8 mouse cellular contexts compared by ENCODE assay signal in genomic region chr12:9029506-9029887, GRCm38 (mm10). TPM values are rescaled to one million over a fixed set of nuclear protein-coding genes. Genes with fewer than 3 reads are reported as not detected.
DNase-seq lines count a peak whose midpoint lies in the region; ATAC-seq and TF ChIP-seq lines count a peak whose summit lies in the region.

No protein-coding gene starts in this region.

- H3K4me2 ChIP-seq in heart, postnatal 0 days (ENCODE audit: low read depth, low read length): peak overlapping the region; percentile 85
- peak overlapping the region; percentile 76 for H3K4me2 ChIP-seq in midbrain, embryonic 15.5 days

- ATAC-seq in heart, postnatal 0 days (ENCODE audit: insufficient read depth, low read depth): no peak
- ATAC-seq in common myeloid progenitor, adult 5-6 weeks (replicated peaks; ENCODE audit: low read depth, poor library complexity, severe bottlenecking): peak; percentile 19
- ATAC-seq in inflammation-experienced regulatory T-cells, adult 6 months: peak; percentile 3
- ATAC-seq in midbrain, embryonic 15.5 days (replicated peaks): peak; percentile 65

- 27% methylated on average over 4 of the region's 4 CpGs for WGBS in heart, postnatal 0 days
- 65% methylated on average over 4 of the region's 4 CpGs for WGBS in midbrain, embryonic 15.5 days

- no peak for TF ChIP-seq EP300 in heart, postnatal 0 days (IDR thresholded peaks at IDR 0.05; ENCODE audit: low read depth)

- no peak for DNase-seq in heart, postnatal 0 days (ENCODE audit: low spot score)
- no peak for DNase-seq in heart, adult 18-20 months
- DNase-seq in right cerebral cortex, adult 18-20 months: no peak
- DNase-seq in right cerebral cortex, postnatal 25 days: no peak
- no peak for DNase-seq in urinary bladder, postnatal 14 days (ENCODE audit: low spot score)

- H3K36me3 ChIP-seq in heart, postnatal 0 days (replicated peaks; ENCODE audit: control insufficient read depth, insufficient read depth, low read length): no peaks in the 10 kb centered on the region
- peaks cover 3% of the 10 kb centered on the region; the same call in 1 of the 2 replicates for H3K36me3 ChIP-seq in midbrain, embryonic 15.5 days (replicated peaks)

- no peak for TF ChIP-seq CTCF in heart, postnatal 0 days (IDR thresholded peaks at IDR 0.05; ENCODE audit: low read depth)

- H3K9me3 ChIP-seq in heart, postnatal 0 days (replicated peaks; ENCODE audit: control insufficient read depth, low read length): no peaks in the 10 kb centered on the region
- H3K9me3 ChIP-seq in midbrain, embryonic 15.5 days: no peaks in the 10 kb centered on the region

- H3K27ac ChIP-seq in heart, postnatal 0 days (ENCODE audit: low read depth): peak overlapping the region; percentile 99
- H3K27ac ChIP-seq in midbrain, embryonic 15.5 days: peak overlapping the region; percentile 94

- peaks cover 7% of the 10 kb centered on the region for H3K4me1 ChIP-seq in heart, postnatal 0 days (ENCODE audit: control insufficient read depth, insufficient read depth)
- peaks cover 7% of the 10 kb centered on the region; the same call in 1 of the 2 replicates for H3K4me1 ChIP-seq in midbrain, embryonic 15.5 days

- peak overlapping the region; percentile 92; the same call in 1 of the 2 replicates for H3K9ac ChIP-seq in heart, postnatal 0 days (replicated peaks; ENCODE audit: low read depth, low read length)
- peak overlapping the region; percentile 91; the same call in 1 of the 2 replicates for H3K9ac ChIP-seq in midbrain, embryonic 15.5 days

- no peaks in the 10 kb centered on the region for H3K27me3 ChIP-seq in heart, postnatal 0 days (ENCODE audit: control insufficient read depth, insufficient read depth, low read length)
- no peaks in the 10 kb centered on the region for H3K27me3 ChIP-seq in midbrain, embryonic 15.5 days (replicated peaks)

- peak overlapping the region; percentile 77 for H3K4me3 ChIP-seq in heart, postnatal 0 days (ENCODE audit: low read depth, low read length)
- H3K4me3 ChIP-seq in midbrain, embryonic 15.5 days: peak overlapping the region; percentile 47

RNA-seq across cellular contexts. Expression of gene Ttc32, which starts 0.3 kb away (rescaled TPM):
- 14.5 and 17.4 TPM in 2 replicates for total RNA-seq in heart, postnatal 0 days (2014; rRNA removed; ENCODE audit: low replicate concordance)
- 20.9 and 26.2 TPM in 2 replicates for polyA plus RNA-seq in heart, postnatal 0 days (2015; fragmentation: Nextera tagmentation; extraction: Ambion mirVana)
- total RNA-seq in heart, adult 18-20 months (2021): 10 to 100 TPM; 24.0 to 29.5 TPM
- 18.0 and 36.4 TPM in 2 replicates for total RNA-seq in common myeloid progenitor, adult 5-6 weeks (2017)
- polyA plus RNA-seq in inflammation-experienced regulatory T-cells, adult 6 months (2017; shearing (Covaris generic)): 10 to 100 TPM in 1 of 3 experiments, 1 to 10 TPM in 2; 8.2 to 10.2 (median 9.2) TPM
- polyA plus RNA-seq in midbrain, embryonic 15.5 days (2015; fragmentation: Nextera tagmentation; extraction: Ambion mirVana): 6.8 and 7.0 TPM in 2 replicates

RNA-seq across cellular contexts. Expression of gene Wdr35, which starts 55.8 kb away (rescaled TPM):
- 5.5 and 11.1 TPM in 2 replicates for total RNA-seq in heart, postnatal 0 days (2014; rRNA removed; ENCODE audit: low replicate concordance)
- polyA plus RNA-seq in heart, postnatal 0 days (2015; fragmentation: Nextera tagmentation; extraction: Ambion mirVana): 6.3 and 7.9 TPM in 2 replicates
- total RNA-seq in heart, adult 18-20 months (2021): 10 to 100 TPM; 10.2 to 10.5 TPM
- total RNA-seq in common myeloid progenitor, adult 5-6 weeks (2017): 3.8 and 4.1 TPM in 2 replicates
- 1 to 10 TPM; 2.8 to 3.1 (median 2.9) TPM for polyA plus RNA-seq in inflammation-experienced regulatory T-cells, adult 6 months (2017; shearing (Covaris generic))
- 23.1 and 24.0 TPM in 2 replicates for polyA plus RNA-seq in midbrain, embryonic 15.5 days (2015; fragmentation: Nextera tagmentation; extraction: Ambion mirVana)
